Mouse (Mus musculus) forebrain, embryonic 15.5 days (tissue): ENCODE measurements around the gene Tmem132c. TPM values are rescaled to one million over a fixed set of nuclear protein-coding genes. Genes with fewer than 3 reads are reported as not detected.

ENCODE experiments used
- ATAC-seq: fragments of 200-750 bp; cut with Nextera tagmentation; replicated peaks from 2 replicates; pipeline ENCODE4 v1.8.0; 2017; ENCODE audit warnings: mild to moderate bottlenecking, moderate TSS enrichment, moderate library complexity
- H3K27ac ChIP-seq: fragments of 300-500 bp; sonication (generic); replicated peaks from 2 replicates; pipeline ENCODE4 v1.5.1; 2015; ENCODE audit warnings: mild to moderate bottlenecking, inconsistent platforms
- H3K27me3 ChIP-seq: fragments of 300-500 bp; sonication (generic); 2 replicates; pipeline ENCODE4 v1.6.1; 2015; ENCODE audit warnings: inconsistent platforms
- H3K36me3 ChIP-seq: fragments of 300-500 bp; sonication (generic); 2 replicates; pipeline ENCODE4 v1.6.1; 2015; ENCODE audit warnings: mild to moderate bottlenecking, inconsistent platforms
- H3K4me1 ChIP-seq: fragments of 300-500 bp; sonication (generic); 2 replicates; pipeline ENCODE4 v1.6.1; 2015; ENCODE audit warnings: inconsistent platforms
- H3K4me2 ChIP-seq: fragments of 300-500 bp; sonication (generic); replicated peaks from 2 replicates; pipeline ENCODE4 v1.6.1; 2015; ENCODE audit warnings: mild to moderate bottlenecking, inconsistent platforms
- H3K4me3 ChIP-seq: fragments of 300-500 bp; sonication (generic); 2 replicates; pipeline ENCODE4 v1.5.1; 2015; ENCODE audit warnings: mild to moderate bottlenecking, inconsistent platforms
- H3K9ac ChIP-seq: fragments of 300-500 bp; sonication (generic); replicated peaks from 2 replicates; pipeline ENCODE4 v1.6.1; 2015; ENCODE audit warnings: mild to moderate bottlenecking, inconsistent platforms
- H3K9me3 ChIP-seq: fragments of 300-500 bp; sonication (generic); 2 replicates; pipeline ENCODE4 v1.6.1; 2016; ENCODE audit warnings: inconsistent platforms
- WGBS: fragments of 180-500 bp; shearing (Covaris S2); methylation state at CpG from one replicate; pipeline ENCODE4 v1.1.7; 2015; ENCODE audit warnings: mixed read lengths; 5-methylcytosine and 5-hydroxymethylcytosine counted together
- polyA plus RNA-seq: library from polyadenylated mRNA; unstranded; fragments of >200 nt; fragmentation: Nextera tagmentation; extraction: Ambion mirVana; gene quantifications from 2 replicates; pipeline ENCODE4 v1.2.1, GENCODE M21; 2015

Tmem132c gene
- polyA plus RNA-seq, 1 experiment from 2014 or later: 7.5 TPM

- 10% methylated on average over 4 of the region's 4 CpGs for WGBS
- H3K4me2 ChIP-seq: no peak overlapping the region
- ATAC-seq: no peak
- H3K27ac ChIP-seq: no peak overlapping the region
- no peaks in the 10 kb centered on the region for H3K27me3 ChIP-seq
- H3K9ac ChIP-seq: no peak overlapping the region
- no peak overlapping the region for H3K4me3 ChIP-seq
- H3K4me1 ChIP-seq: peaks cover 15% of the 10 kb centered on the region
- H3K9me3 ChIP-seq: no peaks in the 10 kb centered on the region
- no peaks in the 10 kb centered on the region for H3K36me3 ChIP-seq
These were observed 139.6 kb downstream of the Tmem132c start for GRCm38 (mm10) chr5:127381216-127381615.

DNA sequence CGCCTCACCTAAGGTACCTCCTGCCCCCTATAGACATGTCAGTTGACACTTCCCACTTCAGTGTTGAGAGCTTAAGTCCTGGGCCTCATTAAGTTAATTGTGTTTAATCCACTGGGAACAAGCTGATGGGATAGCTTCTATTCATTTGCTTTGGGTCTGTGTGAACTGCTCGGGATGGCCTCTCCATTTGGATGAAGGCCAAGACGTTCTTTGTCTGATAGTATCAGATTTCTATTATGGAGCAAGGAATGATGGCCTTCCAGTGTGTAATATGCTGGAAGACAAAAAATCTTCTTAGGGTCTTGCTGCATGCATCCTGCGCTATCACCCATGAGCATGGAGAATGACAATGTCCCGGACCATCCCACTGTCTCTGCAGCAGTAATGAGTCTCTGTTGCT lies 141.0 kb downstream of the Tmem132c start:
- Histone ChIP-seq H3K36me3 (no peaks in the 10 kb centered on the region), H3K4me3 (no peak overlapping the region), H3K9me3 (no peaks in the 10 kb centered on the region), H3K4me1 (peaks cover 15% of the 10 kb centered on the region), H3K9ac (no peak overlapping the region), H3K4me2 (no peak overlapping the region), H3K27me3 (no peaks in the 10 kb centered on the region), H3K27ac (no peak overlapping the region)
- no peak for ATAC-seq
- WGBS: 34% methylated on average over 5 of the region's 5 CpGs

DNA sequence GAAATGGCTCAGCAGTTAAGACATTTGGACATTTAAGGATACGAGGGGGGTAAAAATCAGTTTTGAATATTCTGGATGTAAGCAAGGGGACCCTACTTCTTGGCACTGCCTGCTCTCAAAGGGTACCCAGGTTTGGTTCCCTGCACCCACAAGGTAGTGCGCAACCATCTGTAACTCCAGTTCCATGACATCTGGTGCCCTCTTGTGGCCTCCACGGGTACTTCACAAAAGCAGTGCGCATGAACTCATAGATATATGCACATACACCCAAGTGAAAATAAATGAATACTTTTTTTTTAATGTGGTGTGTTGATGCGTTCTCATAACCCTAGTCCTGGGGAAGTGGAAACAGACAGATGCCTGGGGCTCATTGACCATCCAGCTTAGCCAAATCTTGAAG lies 149.6 kb downstream of the Tmem132c start:
- 91% methylated on average over 5 of the region's 5 CpGs for WGBS
- no peak overlapping the region for H3K4me2 ChIP-seq
- H3K27ac ChIP-seq: no peak overlapping the region
- no peak overlapping the region for H3K4me3 ChIP-seq
- H3K36me3 ChIP-seq: no peaks in the 10 kb centered on the region
- H3K9ac ChIP-seq: no peak overlapping the region
- no peak for ATAC-seq
- H3K9me3 ChIP-seq: no peaks in the 10 kb centered on the region; the same call in 1 of the 2 replicates
- H3K4me1 ChIP-seq: no peaks in the 10 kb centered on the region
- no peaks in the 10 kb centered on the region for H3K27me3 ChIP-seq

DNA sequence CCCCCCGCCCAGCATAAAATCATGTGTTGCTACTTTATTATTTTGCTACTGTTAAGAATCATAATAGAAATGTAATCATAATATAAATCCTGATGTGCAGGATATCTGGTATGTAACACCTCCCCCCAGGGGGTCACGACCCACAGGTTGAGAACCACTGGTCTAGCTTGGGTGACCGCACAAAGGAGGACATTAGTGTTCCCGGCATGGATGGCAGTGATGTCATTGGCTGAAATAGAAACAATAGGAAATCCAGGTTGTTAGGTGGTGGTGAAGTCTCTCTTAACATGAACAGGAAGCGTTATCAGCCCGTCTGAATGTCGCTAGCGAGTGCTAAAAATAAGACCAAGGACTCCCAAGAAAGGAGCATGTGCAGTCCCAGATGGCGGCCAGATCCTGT lies 155.3 kb downstream of the Tmem132c start:
- Histone ChIP-seq H3K36me3 (no peaks in the 10 kb centered on the region), H3K9ac (no peak overlapping the region), H3K4me3 (no peak overlapping the region), H3K27ac (no peak overlapping the region), H3K4me2 (no peak overlapping the region), H3K4me1 (peaks cover 6% of the 10 kb centered on the region; the same call in 1 of the 2 replicates), H3K9me3 (no peaks in the 10 kb centered on the region), H3K27me3 (no peaks in the 10 kb centered on the region)
- 75% methylated on average over 9 of the region's 9 CpGs for WGBS
- no peak for ATAC-seq

DNA sequence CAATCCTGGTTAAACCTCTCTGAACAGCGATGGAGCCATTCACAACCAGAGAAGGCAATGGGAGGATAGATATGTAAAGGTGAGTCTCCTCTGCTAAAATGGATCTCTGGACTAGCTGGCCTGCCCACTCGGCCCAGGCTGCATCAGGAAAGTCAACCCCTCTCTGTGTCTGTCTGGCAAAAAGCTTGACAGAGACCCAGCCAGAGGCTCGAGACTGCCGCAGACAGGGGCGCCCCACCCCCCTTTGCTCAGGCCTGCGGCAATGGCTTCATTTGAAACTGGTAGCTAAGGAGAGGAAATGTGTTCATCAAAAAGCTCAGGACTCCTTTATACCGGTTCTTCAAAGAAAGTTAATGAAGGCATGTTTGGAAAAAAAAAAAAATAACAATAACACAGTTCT lies 156.4 kb downstream of the Tmem132c start:
- ATAC-seq: no peak
- 5% methylated on average over 7 of the region's 7 CpGs for WGBS

DNA sequence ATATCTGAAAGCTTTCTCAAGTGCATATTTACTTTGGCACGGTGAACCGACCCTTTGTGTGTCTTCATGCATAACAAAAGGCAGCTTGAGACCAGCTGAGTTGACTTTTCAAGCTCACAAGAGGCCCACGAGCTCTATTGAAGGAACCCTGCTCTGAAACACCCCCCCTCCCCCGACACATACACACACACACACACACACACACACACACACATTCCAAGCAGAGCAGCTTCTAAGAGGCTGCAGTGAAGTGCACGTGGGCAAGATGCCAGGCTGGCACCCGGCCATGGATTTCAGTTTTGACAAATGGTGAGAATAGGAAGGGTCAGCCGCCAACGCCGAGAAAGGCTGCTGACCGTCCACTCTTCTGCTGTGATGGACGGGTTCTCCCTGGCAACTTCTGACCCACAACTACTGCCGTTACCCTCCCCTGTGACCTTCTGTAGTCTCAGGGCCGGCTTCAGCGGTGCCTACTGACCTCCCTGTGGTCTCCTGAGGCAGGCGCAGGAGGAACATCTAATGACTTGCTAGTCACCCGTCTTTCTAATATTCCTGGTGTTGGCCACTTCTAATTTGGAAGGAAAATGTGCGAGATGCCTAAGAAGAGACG lies 163.9 kb downstream of the Tmem132c start:
- H3K9ac ChIP-seq: no peak overlapping the region
- WGBS: 31% methylated on average over 18 of the region's 18 CpGs
- peak; percentile 68 for ATAC-seq
- 0 out of 2 replicates have a peak overlapping the region, but pooled peaks have one; percentile 0 for H3K4me2 ChIP-seq
- H3K27me3 ChIP-seq: no peaks in the 10 kb centered on the region
- peak overlapping the region; percentile 34; the same call in 1 of the 2 replicates for H3K27ac ChIP-seq
- no peaks in the 10 kb centered on the region for H3K36me3 ChIP-seq
- H3K4me3 ChIP-seq: no peak overlapping the region
- H3K9me3 ChIP-seq: no peaks in the 10 kb centered on the region
- peaks cover 27% of the 10 kb centered on the region for H3K4me1 ChIP-seq

More for the DNA sequence above, 156.4 kb downstream of the Tmem132c start:
- Histone ChIP-seq H3K36me3 (no peaks in the 10 kb centered on the region), H3K4me2 (no peak overlapping the region), H3K27ac (peak overlapping the region; percentile 23; the same call in 1 of the 2 replicates), H3K9ac (no peak overlapping the region), H3K27me3 (no peaks in the 10 kb centered on the region), H3K4me3 (no peak overlapping the region), H3K9me3 (no peaks in the 10 kb centered on the region), H3K4me1 (peaks cover 6% of the 10 kb centered on the region; the same call in 1 of the 2 replicates)

DNA sequence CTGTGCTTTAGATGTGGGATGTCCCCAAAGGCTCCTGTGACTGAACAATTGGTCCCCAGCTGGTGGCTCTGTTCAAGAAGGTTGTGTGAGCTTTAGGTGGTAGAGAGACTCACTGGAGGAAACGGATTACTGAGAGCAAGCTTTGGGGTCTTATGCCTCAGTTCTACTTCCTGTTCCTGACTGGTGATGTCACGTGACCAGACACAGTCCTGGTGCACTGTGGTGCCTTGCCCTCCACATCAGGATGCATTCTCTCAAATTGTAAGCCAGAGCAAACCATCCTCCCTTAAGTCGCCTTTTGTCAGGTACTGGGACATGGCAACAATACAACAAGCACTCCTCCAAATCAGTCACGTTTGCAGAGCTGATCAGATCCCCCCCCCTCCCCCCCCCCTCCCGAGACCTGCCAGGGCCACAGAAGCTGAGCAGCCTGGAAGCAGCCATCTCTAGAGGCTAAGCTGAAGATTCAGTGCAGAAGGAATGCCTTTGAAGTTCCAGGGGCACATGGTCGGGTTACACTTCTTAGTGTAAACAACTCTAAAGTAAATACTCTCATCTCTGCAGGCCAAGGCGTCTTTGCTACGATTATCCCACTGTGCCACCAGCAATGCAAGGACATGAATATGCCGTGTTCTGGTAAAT lies 164.5 kb downstream of the Tmem132c start:
- Histone ChIP-seq H3K9me3 (no peaks in the 10 kb centered on the region), H3K27ac (peak overlapping the region; percentile 34; the same call in 1 of the 2 replicates), H3K4me2 (no peak overlapping the region), H3K36me3 (no peaks in the 10 kb centered on the region), H3K9ac (no peak overlapping the region), H3K4me3 (no peak overlapping the region), H3K27me3 (no peaks in the 10 kb centered on the region), H3K4me1 (peaks cover 30% of the 10 kb centered on the region)
- 34% methylated on average over 9 of the region's 9 CpGs for WGBS
- peak; percentile 35; the same call in 1 of the 2 replicates for ATAC-seq

DNA sequence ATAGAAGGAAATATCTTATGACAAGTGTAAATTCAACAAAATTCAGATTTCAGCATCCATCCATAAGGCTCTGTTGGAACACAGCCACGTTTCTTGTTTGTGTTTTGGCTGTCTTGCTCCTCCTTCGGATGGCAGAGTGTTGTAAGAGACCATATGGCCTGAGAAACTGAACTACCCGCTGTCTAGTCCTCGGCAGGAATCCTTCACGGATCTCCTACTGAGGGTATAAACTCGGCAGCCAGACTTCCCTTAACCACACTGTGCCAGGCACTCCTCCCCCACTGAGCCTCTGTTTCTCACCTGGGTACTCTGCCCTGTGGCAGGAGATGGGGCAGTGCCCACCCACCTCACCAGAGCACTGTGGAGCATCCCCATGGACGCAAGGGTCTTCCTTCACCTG lies 174.9 kb downstream of the Tmem132c start:
- Histone ChIP-seq H3K9me3 (no peaks in the 10 kb centered on the region), H3K27ac (peak overlapping the region; percentile 39), H3K36me3 (no peaks in the 10 kb centered on the region), H3K4me1 (peaks cover 14% of the 10 kb centered on the region), H3K9ac (no peak overlapping the region), H3K4me2 (no peak overlapping the region), H3K27me3 (no peaks in the 10 kb centered on the region), H3K4me3 (no peak overlapping the region)
- peak; percentile 89 for ATAC-seq
- 57% methylated on average over 7 of the region's 7 CpGs for WGBS

DNA sequence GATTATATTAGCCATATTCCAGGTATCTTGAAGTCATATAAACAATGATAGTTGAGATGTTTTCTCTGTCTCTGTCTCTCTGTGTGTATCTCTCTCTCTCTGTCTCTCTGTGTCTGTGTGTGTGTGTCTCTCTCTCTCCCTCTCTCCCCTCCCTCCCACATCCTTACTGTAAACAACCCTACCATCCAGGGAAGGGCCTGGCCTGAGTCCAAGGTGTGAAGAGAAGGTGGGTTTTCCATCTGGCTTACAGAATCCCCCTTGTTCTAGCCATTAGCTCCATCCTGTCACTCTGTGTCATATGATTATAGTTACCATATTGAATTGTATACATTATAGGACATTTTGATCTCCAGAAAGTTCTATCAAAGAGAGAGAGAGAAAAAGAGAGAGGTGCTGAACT lies 182.3 kb downstream of the Tmem132c start:
- no peaks in the 10 kb centered on the region; the same call in 1 of the 2 replicates for H3K4me1 ChIP-seq
- ATAC-seq: no peak
- H3K9ac ChIP-seq: no peak overlapping the region
- H3K4me2 ChIP-seq: no peak overlapping the region
- H3K9me3 ChIP-seq: no peaks in the 10 kb centered on the region
- no peak overlapping the region for H3K4me3 ChIP-seq
- H3K27ac ChIP-seq: no peak overlapping the region
- H3K27me3 ChIP-seq: no peaks in the 10 kb centered on the region
- H3K36me3 ChIP-seq: no peaks in the 10 kb centered on the region

DNA sequence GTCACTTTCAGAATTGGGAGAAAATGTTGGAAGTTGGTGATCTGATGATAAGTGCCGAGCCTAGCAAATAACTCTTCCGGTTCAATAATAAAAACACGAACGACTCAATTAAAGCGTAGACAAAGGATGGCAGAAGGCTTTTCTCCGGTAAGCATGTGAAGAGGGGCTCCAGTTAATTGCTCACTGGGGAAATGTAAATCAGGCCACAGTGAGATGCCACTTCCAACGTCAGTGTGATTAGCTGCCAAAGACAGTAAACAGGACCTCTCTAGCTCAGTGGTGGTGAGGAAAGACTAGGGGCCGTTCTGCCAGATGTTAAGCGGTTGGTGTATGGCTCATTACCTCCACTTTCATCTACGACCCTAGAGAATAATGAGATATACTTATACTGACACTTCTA lies 187.5 kb downstream of the Tmem132c start:
- Histone ChIP-seq H3K9ac (no peak overlapping the region), H3K27ac (no peak overlapping the region), H3K4me3 (no peak overlapping the region), H3K27me3 (no peaks in the 10 kb centered on the region), H3K4me2 (no peak overlapping the region), H3K36me3 (no peaks in the 10 kb centered on the region), H3K9me3 (no peaks in the 10 kb centered on the region), H3K4me1 (peaks cover 3% of the 10 kb centered on the region)
- no peak for ATAC-seq
- 13% methylated on average over 10 of the region's 10 CpGs for WGBS

GRCm38 (mm10) chr5:127431561-127431960 lies 190.0 kb downstream of the Tmem132c start:
- no peak overlapping the region for H3K4me2 ChIP-seq
- no peak overlapping the region for H3K27ac ChIP-seq
- no peaks in the 10 kb centered on the region for H3K36me3 ChIP-seq
- no peak overlapping the region for H3K4me3 ChIP-seq
- no peaks in the 10 kb centered on the region for H3K27me3 ChIP-seq
- WGBS: 17% methylated on average over 9 of the region's 9 CpGs
- no peak for ATAC-seq
- H3K9me3 ChIP-seq: no peaks in the 10 kb centered on the region
- H3K9ac ChIP-seq: no peak overlapping the region
- H3K4me1 ChIP-seq: peaks cover 3% of the 10 kb centered on the region

GRCm38 (mm10) chr5:127436836-127437235 lies 195.2 kb downstream of the Tmem132c start:
- no peak overlapping the region for H3K9ac ChIP-seq
- no peak overlapping the region for H3K4me2 ChIP-seq
- no peaks in the 10 kb centered on the region for H3K27me3 ChIP-seq
- H3K4me1 ChIP-seq: no peaks in the 10 kb centered on the region
- 88% methylated on average over 5 of the region's 5 CpGs for WGBS
- H3K4me3 ChIP-seq: no peak overlapping the region
- H3K9me3 ChIP-seq: no peaks in the 10 kb centered on the region
- no peak for ATAC-seq
- H3K27ac ChIP-seq: no peak overlapping the region
- no peaks in the 10 kb centered on the region for H3K36me3 ChIP-seq
